Mouse (Mus musculus) limb, embryonic 13.5 days (tissue): Measurements from ENCODE around the gene Siglec1. TPM values are rescaled to one million over a fixed set of nuclear protein-coding genes. Genes with fewer than 3 reads are reported as not detected.

Experiments
- ATAC-seq: fragments of 200-750 bp; cut with Nextera tagmentation; 2 replicates; pipeline ENCODE4 v1.8.0; 2017; ENCODE audit warnings: low read depth, moderate number of reproducible peaks, moderate TSS enrichment; ENCODE audit not compliant: low FRiP score
- H3K27ac ChIP-seq: fragments of 300-500 bp; sonication (generic); 2 replicates; pipeline ENCODE4 v1.5.1; 2015; ENCODE audit warnings: inconsistent platforms, mild to moderate bottlenecking, moderate library complexity
- H3K27me3 ChIP-seq: fragments of 300-500 bp; sonication (generic); 2 replicates; pipeline ENCODE4 v1.6.1; 2015; ENCODE audit warnings: mild to moderate bottlenecking, inconsistent platforms
- H3K36me3 ChIP-seq: fragments of 300-500 bp; sonication (generic); 2 replicates; pipeline ENCODE4 v1.6.1; 2015; ENCODE audit warnings: inconsistent platforms, mild to moderate bottlenecking, moderate library complexity
- H3K4me1 ChIP-seq: fragments of 300-500 bp; sonication (generic); 2 replicates; pipeline ENCODE4 v1.6.1; 2015; ENCODE audit warnings: inconsistent platforms
- H3K4me2 ChIP-seq: fragments of 300-500 bp; sonication (generic); replicated peaks from 2 replicates; pipeline ENCODE4 v1.6.1; 2015; ENCODE audit warnings: inconsistent platforms, mild to moderate bottlenecking, moderate library complexity
- H3K4me3 ChIP-seq: fragments of 300-500 bp; sonication (generic); 2 replicates; pipeline ENCODE4 v1.5.1; 2015; ENCODE audit warnings: moderate library complexity, mild to moderate bottlenecking, inconsistent platforms
- H3K9ac ChIP-seq: fragments of 300-500 bp; sonication (generic); 2 replicates; pipeline ENCODE4 v1.6.1; 2015; ENCODE audit warnings: mild to moderate bottlenecking, inconsistent platforms
- H3K9me3 ChIP-seq: fragments of 300-500 bp; sonication (generic); 2 replicates; pipeline ENCODE4 v1.6.1; 2016; ENCODE audit warnings: inconsistent platforms
- WGBS: fragments of 180-500 bp; shearing (Covaris S2); methylation state at CpG from one replicate; pipeline ENCODE4 v1.1.7; 2015; 5-methylcytosine and 5-hydroxymethylcytosine counted together
- polyA plus RNA-seq: library from polyadenylated mRNA; unstranded; fragments of >200 nt; fragmentation: Nextera tagmentation; extraction: Ambion mirVana; gene quantifications from 2 replicates; pipeline ENCODE4 v1.2.1, GENCODE M21; 2015

Gene Siglec1
- polyA plus RNA-seq, 1 experiment from 2014 or later = 0.17 TPM

DNA sequence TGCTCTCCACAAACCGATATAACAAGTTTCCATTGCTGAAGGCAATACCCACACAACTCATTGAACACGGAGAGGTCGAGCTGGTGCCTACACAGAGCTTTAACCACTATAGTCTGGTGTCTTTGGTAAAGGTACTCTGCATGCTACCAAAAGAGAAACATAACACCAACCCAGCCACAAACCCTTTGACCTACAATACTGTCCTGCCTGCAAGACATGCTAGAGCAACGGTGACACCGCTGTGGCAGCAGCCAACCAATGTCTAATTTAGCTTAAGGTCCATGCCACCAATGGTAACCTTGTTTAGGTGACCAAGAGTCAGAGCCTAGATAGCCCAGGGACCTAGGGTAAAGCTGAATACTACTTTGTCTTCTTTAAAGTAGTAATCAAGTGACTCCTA lies 7.0 kb upstream of the Siglec1 start:
- Histone ChIP-seq H3K36me3 (no peaks in the 10 kb centered on the region), H3K9ac (no peak overlapping the region), H3K27me3 (no peaks in the 10 kb centered on the region), H3K4me2 (no peak overlapping the region), H3K27ac (no peak overlapping the region), H3K4me3 (no peak overlapping the region), H3K4me1 (peaks cover 8% of the 10 kb centered on the region), H3K9me3 (no peaks in the 10 kb centered on the region)
- no peak for ATAC-seq
- WGBS = 87% methylated on average over 5 of the region's 5 CpGs

DNA sequence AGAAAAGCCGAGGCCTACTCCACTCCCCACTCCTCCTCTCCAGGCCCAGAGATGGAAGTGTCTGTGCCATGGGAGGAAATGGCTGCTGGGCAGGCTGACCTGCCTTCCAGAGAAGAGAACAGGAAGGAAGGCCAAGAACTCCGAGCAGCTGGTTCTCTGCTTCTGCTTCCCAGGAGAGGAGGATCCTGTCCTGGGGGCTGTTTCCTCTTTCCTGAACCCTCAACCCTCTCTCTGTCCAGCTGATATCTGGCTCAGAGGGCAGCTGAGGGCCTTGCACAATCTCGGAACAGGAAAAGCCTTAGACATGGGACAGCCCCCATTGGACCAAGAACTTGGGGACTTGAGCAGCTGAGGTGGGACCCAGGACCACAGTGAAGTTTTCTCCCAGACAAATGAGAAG lies 4.3 kb upstream of the Siglec1 start:
- 64% methylated on average over 3 of the region's 3 CpGs for WGBS

DNA sequence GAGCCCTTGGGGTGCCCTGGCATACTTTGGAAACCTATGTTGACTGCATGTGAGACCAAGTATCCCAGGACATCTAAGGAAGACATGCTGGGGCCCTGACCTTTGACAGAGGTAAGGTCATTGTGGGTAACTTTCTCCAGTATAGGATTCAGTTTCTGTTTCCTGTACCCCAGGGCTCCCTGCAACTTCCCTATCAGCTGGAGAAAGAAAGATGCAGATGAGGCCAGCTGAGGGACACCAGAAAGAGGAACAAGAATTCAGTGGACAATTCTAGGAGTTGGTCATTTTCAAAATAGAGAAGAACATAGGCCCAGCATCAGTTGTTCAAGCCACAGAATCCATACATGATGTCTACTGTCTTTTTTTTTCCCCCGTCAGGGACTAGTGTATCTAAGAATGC lies 3.1 kb upstream of the Siglec1 start:
- Histone ChIP-seq H3K4me1 (no peaks in the 10 kb centered on the region), H3K27me3 (no peaks in the 10 kb centered on the region), H3K4me2 (no peak overlapping the region), H3K4me3 (no peak overlapping the region), H3K9ac (no peak overlapping the region), H3K36me3 (no peaks in the 10 kb centered on the region), H3K9me3 (no peaks in the 10 kb centered on the region), H3K27ac (no peak overlapping the region)
- 88% methylated on average over 1 of the region's 1 CpGs for WGBS
- no peak for ATAC-seq

More for the DNA sequence above, 4.3 kb upstream of the Siglec1 start:
- Histone ChIP-seq H3K4me3 (no peak overlapping the region), H3K9me3 (no peaks in the 10 kb centered on the region), H3K27me3 (no peaks in the 10 kb centered on the region), H3K9ac (no peak overlapping the region), H3K4me1 (no peaks in the 10 kb centered on the region), H3K27ac (no peak overlapping the region), H3K36me3 (no peaks in the 10 kb centered on the region), H3K4me2 (no peak overlapping the region)
- ATAC-seq = no peak

DNA sequence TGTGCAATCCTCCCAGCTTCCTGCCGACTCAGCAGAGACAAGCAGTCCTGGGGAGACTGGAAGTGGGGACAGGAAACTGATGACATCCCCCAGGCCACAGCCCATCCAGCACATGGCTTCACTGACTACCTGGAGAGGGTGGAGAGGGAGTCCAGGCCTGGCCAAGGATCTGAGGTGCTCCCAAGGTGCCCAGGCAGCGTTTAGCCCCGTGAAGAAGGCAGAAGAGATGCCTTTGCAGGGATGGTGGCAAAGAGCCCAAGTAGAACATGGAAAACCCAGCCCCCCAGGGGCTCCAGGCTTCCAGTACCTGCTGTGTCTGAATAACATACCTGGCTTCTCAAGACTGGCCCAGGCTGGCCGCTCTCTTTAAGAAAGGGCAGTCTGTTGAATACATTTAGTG lies 2.0 kb upstream of the Siglec1 start:
- no peak overlapping the region for H3K4me2 ChIP-seq
- no peaks in the 10 kb centered on the region for H3K36me3 ChIP-seq
- no peak overlapping the region for H3K4me3 ChIP-seq
- H3K27ac ChIP-seq = no peak overlapping the region
- H3K27me3 ChIP-seq = no peaks in the 10 kb centered on the region
- no peak overlapping the region for H3K9ac ChIP-seq
- H3K9me3 ChIP-seq = no peaks in the 10 kb centered on the region
- H3K4me1 ChIP-seq = no peaks in the 10 kb centered on the region
- 77% methylated on average over 4 of the region's 4 CpGs for WGBS
- no peak for ATAC-seq

DNA sequence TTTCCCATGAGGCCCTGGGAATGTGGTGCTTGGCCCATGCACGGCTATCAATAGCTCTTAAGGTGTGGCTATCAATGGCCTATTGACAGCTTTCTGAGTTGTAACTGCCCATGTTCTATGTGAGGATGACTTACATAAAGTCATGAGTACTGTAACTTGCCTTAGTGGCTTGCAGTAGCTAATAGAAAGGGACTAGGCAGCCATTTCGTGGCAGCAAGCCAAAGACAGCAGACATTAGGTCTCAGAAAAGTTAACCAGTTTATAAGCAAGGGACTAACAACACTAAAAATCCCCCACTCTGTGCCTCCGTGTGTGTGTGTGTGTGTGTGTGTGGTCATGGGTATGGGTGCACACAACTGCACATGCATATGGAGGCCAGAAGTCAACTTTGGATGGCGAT lies 2.4 kb downstream of the Siglec1 start:
- Histone ChIP-seq H3K4me3 (no peak overlapping the region), H3K27ac (no peak overlapping the region), H3K9ac (no peak overlapping the region), H3K4me1 (no peaks in the 10 kb centered on the region), H3K36me3 (no peaks in the 10 kb centered on the region), H3K9me3 (no peaks in the 10 kb centered on the region), H3K4me2 (no peak overlapping the region), H3K27me3 (peaks cover 3% of the 10 kb centered on the region; the same call in 1 of the 2 replicates)
- ATAC-seq = no peak
- WGBS = 84% methylated on average over 4 of the region's 4 CpGs

DNA sequence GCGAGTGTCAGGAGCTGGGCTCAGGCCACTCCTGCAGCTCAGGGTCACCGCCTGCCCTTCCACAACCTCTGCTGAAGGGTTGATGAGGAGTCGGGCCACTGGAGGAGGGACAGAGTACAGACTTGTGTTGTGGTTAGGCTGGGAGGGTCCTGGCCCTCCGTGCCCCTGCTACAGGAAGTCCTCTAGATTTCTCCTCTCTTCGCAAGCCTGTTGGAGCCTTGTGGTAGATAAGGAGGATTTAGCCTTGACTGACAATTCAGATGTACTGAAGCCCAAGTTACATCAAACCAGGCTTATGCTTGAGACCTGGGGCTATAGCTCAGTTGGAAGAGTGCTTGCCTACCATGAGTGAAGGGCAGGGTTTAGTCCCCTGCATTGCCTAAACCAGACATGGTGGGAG lies 6.1 kb downstream of the Siglec1 start:
- no peak overlapping the region for H3K4me3 ChIP-seq
- no peaks in the 10 kb centered on the region for H3K9me3 ChIP-seq
- WGBS = 80% methylated on average over 5 of the region's 5 CpGs
- ATAC-seq = no peak
- H3K4me1 ChIP-seq = no peaks in the 10 kb centered on the region
- peaks cover 3% of the 10 kb centered on the region; the same call in 1 of the 2 replicates for H3K27me3 ChIP-seq
- no peak overlapping the region for H3K4me2 ChIP-seq
- H3K9ac ChIP-seq = no peak overlapping the region
- H3K36me3 ChIP-seq = no peaks in the 10 kb centered on the region
- H3K27ac ChIP-seq = no peak overlapping the region

DNA sequence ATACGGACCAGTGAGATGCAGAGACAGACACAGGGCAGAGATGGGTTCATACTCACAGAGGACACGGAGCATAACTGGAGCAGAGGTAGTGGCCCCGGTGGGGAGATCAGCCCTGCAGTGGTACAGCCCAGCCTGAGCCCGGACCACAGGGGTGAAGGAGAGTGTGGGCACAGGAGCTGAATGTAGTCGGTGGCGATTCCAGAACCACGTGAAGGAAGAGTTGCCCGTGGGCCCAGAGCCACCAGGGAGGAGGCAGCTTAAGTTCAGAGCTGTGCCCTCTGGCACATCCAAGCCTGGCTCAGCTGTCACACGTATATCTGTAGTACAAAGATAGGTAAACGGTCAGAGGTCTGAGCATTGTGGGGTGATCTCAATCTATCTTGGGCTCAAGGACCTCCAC lies 14.0 kb downstream of the Siglec1 start:
- Histone ChIP-seq H3K27ac (no peak overlapping the region), H3K4me2 (no peak overlapping the region), H3K4me1 (peaks cover 9% of the 10 kb centered on the region), H3K9me3 (no peaks in the 10 kb centered on the region), H3K27me3 (no peaks in the 10 kb centered on the region), H3K36me3 (no peaks in the 10 kb centered on the region), H3K4me3 (no peak overlapping the region), H3K9ac (no peak overlapping the region)
- WGBS = 86% methylated on average over 10 of the region's 10 CpGs
- ATAC-seq = no peak

DNA sequence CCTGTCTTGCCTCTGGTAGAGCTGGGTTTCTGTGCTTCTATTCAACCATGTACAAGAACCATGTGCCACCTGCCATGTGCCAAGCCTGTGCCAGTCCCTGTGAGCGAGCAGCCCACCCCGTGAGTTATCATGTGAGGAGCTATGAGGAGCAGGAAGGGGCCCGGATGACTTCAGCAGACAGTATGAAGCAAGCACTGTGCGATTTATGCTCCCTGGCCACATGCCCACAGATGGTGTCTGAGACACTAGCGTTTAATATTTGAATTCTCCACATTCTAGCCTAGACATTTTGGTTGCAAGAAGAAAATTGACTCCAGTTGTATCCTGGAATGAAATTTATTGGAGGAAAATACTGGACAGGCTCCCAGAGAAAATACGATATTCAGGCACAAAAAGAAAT lies 19.1 kb downstream of the Siglec1 start:
- Histone ChIP-seq H3K9ac (no peak overlapping the region), H3K4me2 (no peak overlapping the region), H3K27ac (no peak overlapping the region), H3K9me3 (no peaks in the 10 kb centered on the region), H3K36me3 (no peaks in the 10 kb centered on the region), H3K4me1 (peaks cover 22% of the 10 kb centered on the region), H3K4me3 (no peak overlapping the region), H3K27me3 (peaks cover 24% of the 10 kb centered on the region)
- ATAC-seq = peak; percentile 31; the same call in 1 of the 2 replicates
- 55% methylated on average over 6 of the region's 6 CpGs for WGBS

DNA sequence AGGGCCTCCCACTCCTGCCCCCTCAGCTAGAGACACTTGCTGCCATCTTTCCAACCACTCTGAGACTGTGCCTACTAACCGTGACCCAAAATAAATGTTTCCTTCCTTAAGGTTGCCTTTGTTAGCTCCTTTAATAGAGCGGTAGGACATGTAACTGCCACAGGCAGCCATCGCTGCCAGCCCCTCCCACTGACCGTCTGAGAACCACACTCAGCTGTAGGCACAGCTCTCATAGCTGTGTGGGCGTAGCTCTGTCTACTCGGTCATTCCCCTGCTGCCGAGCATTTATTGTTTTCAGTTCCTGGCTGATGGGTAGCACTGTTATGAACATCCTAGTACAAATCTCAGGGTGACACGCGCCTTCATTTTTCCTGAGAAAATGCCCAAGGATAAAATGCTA lies 20.2 kb downstream of the Siglec1 start:
- Histone ChIP-seq H3K4me3 (no peak overlapping the region), H3K4me2 (no peak overlapping the region), H3K27me3 (peaks cover 32% of the 10 kb centered on the region), H3K4me1 (peaks cover 29% of the 10 kb centered on the region), H3K27ac (no peak overlapping the region), H3K36me3 (no peaks in the 10 kb centered on the region), H3K9ac (no peak overlapping the region), H3K9me3 (no peaks in the 10 kb centered on the region)
- 67% methylated on average over 9 of the region's 9 CpGs for WGBS
- ATAC-seq = no peak

DNA sequence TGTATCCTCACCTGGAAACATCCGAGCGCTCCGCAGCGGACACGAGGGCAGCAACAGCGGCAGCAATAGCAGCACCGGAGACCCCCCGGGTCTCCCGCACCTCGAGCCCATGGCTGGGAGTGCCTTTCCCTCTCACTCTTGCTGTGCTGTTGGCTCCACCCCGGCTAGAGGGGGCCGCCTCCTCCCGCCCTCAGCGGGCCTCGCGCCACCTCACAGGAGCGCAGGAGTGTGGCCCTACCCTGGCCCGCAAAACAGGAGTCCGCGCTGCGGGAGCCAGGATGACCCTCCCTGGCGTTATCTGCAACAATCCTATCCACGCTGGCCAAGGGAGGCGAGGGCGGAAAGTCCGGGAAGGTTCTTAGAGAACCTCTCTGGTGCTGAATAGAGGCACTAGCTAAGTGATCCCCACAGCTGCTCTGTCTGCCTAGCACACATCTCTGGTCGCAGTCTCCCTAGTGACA lies 23.1 kb downstream of the Siglec1 start, which contains the start of gene Adam33:
Adam33 (minus strand) TSS at position 411 of the 461 bp plus-strand sequence.
- Histone ChIP-seq H3K27me3 (peaks cover 32% of the 10 kb centered on the region), H3K4me1 (peaks cover 48% of the 10 kb centered on the region), H3K9ac (peak within 1 kb of the TSS; percentile 54), H3K4me3 (peak within 1 kb of the TSS; percentile 38), H3K27ac (no peak within 1 kb of the TSS), H3K4me2 (peak within 1 kb of the TSS; percentile 72), H3K36me3 (no peaks in the 10 kb centered on the region), H3K9me3 (no peaks in the 10 kb centered on the region)
- no peak for ATAC-seq
- 2% methylated on average over 23 of the region's 27 CpGs for WGBS

DNA sequence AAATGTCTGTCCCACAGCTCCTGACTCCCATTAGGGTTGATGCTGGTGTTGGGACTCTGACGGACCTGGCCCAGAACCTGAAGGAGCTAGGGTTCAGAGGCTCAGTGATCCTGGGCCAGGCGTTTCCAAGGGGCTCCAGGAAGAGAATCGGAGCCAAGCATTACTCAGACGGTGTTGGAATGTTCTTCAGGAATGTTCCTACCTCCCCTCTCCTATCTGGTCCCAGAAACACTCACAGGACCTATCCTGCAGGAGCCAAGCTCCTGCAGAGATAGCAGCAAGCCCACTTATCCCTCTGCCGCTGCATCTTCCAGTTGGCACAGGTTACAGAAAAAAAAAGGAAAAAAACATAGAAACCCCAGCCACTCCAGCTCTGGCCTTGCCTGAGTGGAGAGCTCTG lies 25.0 kb downstream of the Siglec1 start:
- H3K4me3 ChIP-seq = no peak overlapping the region
- H3K4me1 ChIP-seq = peaks cover 47% of the 10 kb centered on the region
- peaks cover 42% of the 10 kb centered on the region for H3K27me3 ChIP-seq
- H3K4me2 ChIP-seq = peak overlapping the region; percentile 36
- no peaks in the 10 kb centered on the region for H3K36me3 ChIP-seq
- peak overlapping the region; percentile 76; the same call in 1 of the 2 replicates for H3K27ac ChIP-seq
- no peaks in the 10 kb centered on the region for H3K9me3 ChIP-seq
- 55% methylated on average over 5 of the region's 5 CpGs for WGBS
- ATAC-seq = no peak
- H3K9ac ChIP-seq = no peak overlapping the region

DNA sequence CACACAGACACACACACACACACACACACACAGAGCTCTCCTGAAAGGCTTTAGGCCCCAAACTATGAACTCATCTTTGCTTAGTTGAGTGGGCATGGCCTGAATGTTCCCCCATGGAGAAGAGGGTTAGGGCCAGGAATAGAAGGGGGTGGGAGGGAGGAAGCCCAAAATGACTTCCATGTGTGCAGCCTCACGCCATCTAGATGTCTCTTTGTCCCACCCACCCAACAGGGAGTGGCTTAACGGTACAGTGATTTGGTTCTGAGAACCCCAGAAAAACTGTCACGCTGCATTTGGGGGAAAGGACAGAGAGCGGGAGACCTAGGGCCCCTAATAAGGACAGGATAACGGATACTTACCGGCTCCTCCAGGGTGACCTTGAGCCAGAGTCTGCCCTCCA lies 25.8 kb downstream of the Siglec1 start:
- Histone ChIP-seq H3K36me3 (no peaks in the 10 kb centered on the region), H3K4me1 (peaks cover 56% of the 10 kb centered on the region), H3K9ac (no peak overlapping the region), H3K9me3 (no peaks in the 10 kb centered on the region), H3K27ac (peak overlapping the region; percentile 76), H3K4me2 (peak overlapping the region; percentile 36), H3K4me3 (no peak overlapping the region), H3K27me3 (peaks cover 50% of the 10 kb centered on the region)
- ATAC-seq = 0 out of 2 replicates have a peak, but pooled peaks have one; percentile 45
- 31% methylated on average over 6 of the region's 6 CpGs for WGBS
